Mouse (Mus musculus): Measurements from ENCODE around the gene Rtn4r. TPM values are rescaled to one million over a fixed set of nuclear protein-coding genes. Genes with fewer than 3 reads are reported as not detected.
A peak's percentile ranks its signal among the peaks of the same experiment; 100 is the strongest.

Gene Rtn4r
- 5.4 and 6.2 TPM in 2 replicates for polyA plus RNA-seq (2016; fragmentation: Nextera tagmentation; extraction: Ambion mirVana)

DNA sequence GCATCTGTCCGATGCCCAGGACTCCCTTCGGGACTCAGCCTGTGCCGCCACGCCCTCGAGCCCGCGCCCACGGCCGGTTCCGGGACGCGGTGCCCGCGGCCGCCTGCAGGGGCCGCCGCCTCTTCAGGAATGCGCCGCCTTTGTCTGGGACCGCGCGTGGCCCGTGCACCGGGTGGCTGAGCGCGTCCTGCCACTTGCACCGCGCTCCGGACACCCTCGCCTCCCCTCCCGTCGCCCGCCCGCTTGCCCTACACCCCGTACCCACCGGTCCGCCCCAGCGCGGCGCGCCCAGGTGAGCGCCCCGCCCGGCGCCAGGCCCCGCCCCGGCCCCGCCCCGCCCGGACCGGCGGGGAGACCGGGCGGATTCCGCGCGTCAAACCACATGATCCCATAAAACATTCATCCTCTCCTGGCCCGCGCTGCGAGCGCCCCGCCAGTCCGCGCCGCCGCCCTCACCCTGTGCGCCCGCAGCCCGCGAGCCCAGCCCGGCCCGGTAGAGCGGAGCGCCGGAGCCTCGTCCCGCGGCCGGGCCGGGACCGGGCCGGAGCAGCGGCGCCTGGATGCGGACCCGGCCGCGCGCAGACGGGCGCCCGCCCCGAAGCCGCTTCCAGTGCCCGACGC is at the start of gene Rtn4r:
Gene Rtn4r, plus strand, starts transcription at position 402 of the 621 bp plus-strand sequence.
- peak within 1 kb of the TSS; percentile 82 for H3K9ac ChIP-seq
- peak; percentile 82 for ATAC-seq (ENCODE audit: low FRiP score)
- H3K4me2 ChIP-seq, result peak within 1 kb of the TSS; percentile 96
- peak within 1 kb of the TSS; percentile 75 for H3K4me3 ChIP-seq (replicated peaks)
- H3K27me3 ChIP-seq, result peaks cover 68% of the 10 kb centered on the region
- no peaks in the 10 kb centered on the region for H3K9me3 ChIP-seq
- H3K36me3 ChIP-seq (replicated peaks), result no peaks in the 10 kb centered on the region
- H3K27ac ChIP-seq, result peak within 1 kb of the TSS; percentile 42; the same call in 1 of the 2 replicates
- WGBS, result under 1% methylated on average over 32 of the region's 96 CpGs
- H3K4me1 ChIP-seq, result peaks cover 23% of the 10 kb centered on the region

DNA sequence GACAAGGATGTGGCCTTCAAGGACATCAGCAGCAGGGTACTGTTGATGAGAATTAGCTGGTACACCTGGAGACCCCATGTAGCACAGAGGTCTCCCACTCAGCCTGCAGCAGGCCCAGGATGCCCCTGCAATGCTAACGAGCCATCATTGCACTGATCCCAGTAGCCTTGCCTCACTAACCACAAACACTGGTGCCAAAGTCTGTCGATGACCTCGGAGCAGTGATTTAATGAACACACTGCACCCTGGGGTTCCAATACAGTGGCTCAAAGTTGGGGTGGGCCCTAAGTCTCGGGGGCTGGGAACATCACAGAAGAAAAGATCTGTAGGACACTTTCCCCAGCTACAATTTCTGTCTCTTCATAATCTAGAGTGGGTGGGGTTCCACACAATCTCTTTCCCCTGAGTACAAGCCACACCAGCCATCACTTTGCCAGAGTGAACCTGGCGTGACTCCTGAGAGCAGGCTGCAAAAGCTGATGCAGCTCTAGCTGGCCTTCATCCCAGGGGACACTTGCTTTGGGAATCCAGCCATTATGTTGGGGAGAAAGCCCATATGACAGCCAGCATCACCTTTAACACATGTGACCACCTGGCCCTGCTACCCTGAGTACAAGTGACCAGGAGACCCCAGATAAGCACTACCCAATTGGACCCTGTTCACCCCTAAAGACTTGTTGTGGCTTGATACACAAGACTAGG is 49.0 kb upstream of the Rtn4r start:
- 70% methylated on average over 5 of the region's 5 CpGs for WGBS
- no peak for ATAC-seq (ENCODE audit: low FRiP score)
- Histone ChIP-seq H3K4me2 (no peak overlapping the region), H3K27me3 (no peaks in the 10 kb centered on the region), H3K27ac (no peak overlapping the region), H3K4me3 (replicated peaks) (no peak overlapping the region), H3K36me3 (replicated peaks) (0 out of 2 replicates have a peak, but pooled peaks cover 7% of the 10 kb centered on the region), H3K4me1 (no peaks in the 10 kb centered on the region), H3K9ac (no peak overlapping the region), H3K9me3 (no peaks in the 10 kb centered on the region)

DNA sequence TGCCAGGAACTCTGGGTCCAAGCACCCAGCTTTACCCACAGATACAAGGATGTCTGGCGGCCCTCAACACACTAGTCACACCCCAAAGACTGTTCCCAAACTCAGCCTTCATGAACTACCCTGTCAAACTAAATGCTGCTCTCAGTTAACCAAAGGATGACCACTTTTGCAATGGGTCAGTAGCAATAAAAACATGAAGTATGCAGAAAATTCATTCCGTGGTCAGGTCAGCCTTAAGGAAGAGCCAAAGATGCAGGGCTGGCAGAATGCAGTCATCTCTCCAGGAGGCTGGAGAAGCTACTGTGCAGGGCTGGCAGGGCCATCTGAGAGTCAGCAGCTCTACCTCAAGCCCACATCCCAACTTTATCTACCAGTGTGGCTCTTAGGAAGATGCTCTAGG is 48.1 kb upstream of the Rtn4r start:
- Histone ChIP-seq H3K4me3 (replicated peaks) (no peak overlapping the region), H3K4me1 (no peaks in the 10 kb centered on the region), H3K9ac (no peak overlapping the region), H3K4me2 (no peak overlapping the region), H3K9me3 (no peaks in the 10 kb centered on the region), H3K27ac (no peak overlapping the region), H3K36me3 (replicated peaks) (0 out of 2 replicates have a peak, but pooled peaks cover 3% of the 10 kb centered on the region), H3K27me3 (no peaks in the 10 kb centered on the region)
- ATAC-seq (ENCODE audit: low FRiP score), result no peak
- 96% methylated on average over 2 of the region's 2 CpGs for WGBS

GRCm38 (mm10) chr16:18080171-18080570 is 47.3 kb upstream of the Rtn4r start:
- no peak for ATAC-seq (ENCODE audit: low FRiP score)
- Histone ChIP-seq H3K36me3 (replicated peaks) (no peaks in the 10 kb centered on the region), H3K27ac (no peak overlapping the region), H3K4me1 (no peaks in the 10 kb centered on the region), H3K4me2 (no peak overlapping the region), H3K4me3 (replicated peaks) (no peak overlapping the region), H3K27me3 (no peaks in the 10 kb centered on the region), H3K9ac (no peak overlapping the region), H3K9me3 (no peaks in the 10 kb centered on the region)
- WGBS, result 83% methylated on average over 7 of the region's 7 CpGs

- ATAC-seq (ENCODE audit: low FRiP score), result no peak
- no peaks in the 10 kb centered on the region for H3K9me3 ChIP-seq
- no peak overlapping the region for H3K4me2 ChIP-seq
- H3K27ac ChIP-seq, result no peak overlapping the region
- H3K27me3 ChIP-seq, result no peaks in the 10 kb centered on the region
- H3K4me3 ChIP-seq (replicated peaks), result no peak overlapping the region
- no peaks in the 10 kb centered on the region for H3K4me1 ChIP-seq
- H3K36me3 ChIP-seq (replicated peaks), result no peaks in the 10 kb centered on the region
- no peak overlapping the region for H3K9ac ChIP-seq
- 84% methylated on average over 10 of the region's 10 CpGs for WGBS
Measured at GRCm38 (mm10) chr16:18081149-18081827, 46.2 kb upstream of the Rtn4r start.

GRCm38 (mm10) chr16:18082291-18082690 is 45.2 kb upstream of the Rtn4r start:
- no peak overlapping the region for H3K4me2 ChIP-seq
- H3K27ac ChIP-seq, result no peak overlapping the region
- H3K27me3 ChIP-seq, result peaks cover 1% of the 10 kb centered on the region; the same call in 1 of the 2 replicates
- H3K9ac ChIP-seq, result no peak overlapping the region
- H3K4me3 ChIP-seq (replicated peaks), result no peak overlapping the region
- no peaks in the 10 kb centered on the region for H3K4me1 ChIP-seq
- no peak for ATAC-seq (ENCODE audit: low FRiP score)
- WGBS, result 95% methylated on average over 1 of the region's 1 CpGs
- H3K9me3 ChIP-seq, result no peaks in the 10 kb centered on the region
- no peaks in the 10 kb centered on the region for H3K36me3 ChIP-seq (replicated peaks)

GRCm38 (mm10) chr16:18083231-18083951 is 44.1 kb upstream of the Rtn4r start:
- Histone ChIP-seq H3K27ac (no peak overlapping the region), H3K4me3 (replicated peaks) (no peak overlapping the region), H3K9me3 (no peaks in the 10 kb centered on the region), H3K27me3 (peaks cover 12% of the 10 kb centered on the region), H3K9ac (no peak overlapping the region), H3K36me3 (replicated peaks) (no peaks in the 10 kb centered on the region), H3K4me1 (peaks cover 7% of the 10 kb centered on the region), H3K4me2 (no peak overlapping the region)
- ATAC-seq (ENCODE audit: low FRiP score), result no peak
- WGBS, result 87% methylated on average over 18 of the region's 18 CpGs

GRCm38 (mm10) chr16:18084262-18084661 is 43.2 kb upstream of the Rtn4r start:
- peaks cover 16% of the 10 kb centered on the region for H3K27me3 ChIP-seq
- no peaks in the 10 kb centered on the region for H3K9me3 ChIP-seq
- no peaks in the 10 kb centered on the region for H3K36me3 ChIP-seq (replicated peaks)
- WGBS, result 88% methylated on average over 7 of the region's 7 CpGs
- no peak overlapping the region for H3K27ac ChIP-seq
- ATAC-seq (ENCODE audit: low FRiP score), result no peak
- H3K4me1 ChIP-seq, result peaks cover 13% of the 10 kb centered on the region
- H3K4me2 ChIP-seq, result no peak overlapping the region
- H3K4me3 ChIP-seq (replicated peaks), result no peak overlapping the region
- H3K9ac ChIP-seq, result no peak overlapping the region

- Histone ChIP-seq H3K27me3 (peaks cover 24% of the 10 kb centered on the region), H3K4me2 (no peak overlapping the region), H3K9ac (no peak overlapping the region), H3K9me3 (no peaks in the 10 kb centered on the region), H3K4me3 (replicated peaks) (no peak overlapping the region), H3K27ac (no peak overlapping the region), H3K4me1 (peaks cover 19% of the 10 kb centered on the region), H3K36me3 (replicated peaks) (no peaks in the 10 kb centered on the region)
- 94% methylated on average over 5 of the region's 5 CpGs for WGBS
- no peak for ATAC-seq (ENCODE audit: low FRiP score)
Measured at GRCm38 (mm10) chr16:18087101-18087500, 40.3 kb upstream of the Rtn4r start.

DNA sequence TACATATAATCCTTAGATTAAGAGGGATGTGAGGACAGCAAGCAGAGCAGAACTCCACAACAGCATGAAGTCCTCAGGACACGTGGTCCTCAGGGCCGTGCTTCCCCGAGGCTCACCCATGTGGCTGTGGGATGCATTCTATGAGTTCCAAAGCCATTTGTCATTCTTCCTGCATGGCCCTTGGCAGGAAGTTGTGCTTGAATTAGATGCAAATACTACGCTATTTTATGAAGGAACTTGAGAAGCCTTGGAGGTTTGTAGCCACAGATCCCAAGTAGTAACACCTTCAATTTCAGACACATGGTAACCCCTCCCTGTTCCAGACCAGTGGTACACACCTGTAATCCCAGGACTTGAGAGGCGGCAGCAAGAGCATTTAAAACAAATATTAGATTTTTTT is 31.1 kb upstream of the Rtn4r start:
- H3K4me3 ChIP-seq (replicated peaks), result no peak overlapping the region
- H3K4me1 ChIP-seq, result no peaks in the 10 kb centered on the region
- H3K4me2 ChIP-seq, result no peak overlapping the region
- ATAC-seq (ENCODE audit: low FRiP score), result no peak
- no peak overlapping the region for H3K9ac ChIP-seq
- H3K9me3 ChIP-seq, result no peaks in the 10 kb centered on the region
- no peaks in the 10 kb centered on the region for H3K27me3 ChIP-seq
- no peak overlapping the region for H3K27ac ChIP-seq
- H3K36me3 ChIP-seq (replicated peaks), result no peaks in the 10 kb centered on the region
- 76% methylated on average over 5 of the region's 5 CpGs for WGBS

- Histone ChIP-seq H3K9me3 (no peaks in the 10 kb centered on the region), H3K9ac (no peak overlapping the region), H3K36me3 (replicated peaks) (no peaks in the 10 kb centered on the region), H3K27ac (no peak overlapping the region), H3K4me3 (replicated peaks) (no peak overlapping the region), H3K27me3 (0 out of 2 replicates have a peak, but pooled peaks cover 3% of the 10 kb centered on the region), H3K4me1 (no peaks in the 10 kb centered on the region), H3K4me2 (no peak overlapping the region)
- no peak for ATAC-seq (ENCODE audit: low FRiP score)
- 84% methylated on average over 4 of the region's 4 CpGs for WGBS
Measured at GRCm38 (mm10) chr16:18102816-18103215, 24.6 kb upstream of the Rtn4r start.

GRCm38 (mm10) chr16:18103366-18103765 is 24.1 kb upstream of the Rtn4r start:
- Histone ChIP-seq H3K27me3 (0 out of 2 replicates have a peak, but pooled peaks cover 3% of the 10 kb centered on the region), H3K9me3 (no peaks in the 10 kb centered on the region), H3K4me2 (no peak overlapping the region), H3K4me3 (replicated peaks) (no peak overlapping the region), H3K36me3 (replicated peaks) (no peaks in the 10 kb centered on the region), H3K27ac (no peak overlapping the region), H3K9ac (no peak overlapping the region), H3K4me1 (no peaks in the 10 kb centered on the region)
- WGBS, result 87% methylated on average over 1 of the region's 1 CpGs
- ATAC-seq (ENCODE audit: low FRiP score), result no peak

Data from forebrain, embryonic 12.5 days (tissue).